Mouse (Mus musculus): ENCODE data around the gene Ndufs7.

The Ndufs7 gene

DNA sequence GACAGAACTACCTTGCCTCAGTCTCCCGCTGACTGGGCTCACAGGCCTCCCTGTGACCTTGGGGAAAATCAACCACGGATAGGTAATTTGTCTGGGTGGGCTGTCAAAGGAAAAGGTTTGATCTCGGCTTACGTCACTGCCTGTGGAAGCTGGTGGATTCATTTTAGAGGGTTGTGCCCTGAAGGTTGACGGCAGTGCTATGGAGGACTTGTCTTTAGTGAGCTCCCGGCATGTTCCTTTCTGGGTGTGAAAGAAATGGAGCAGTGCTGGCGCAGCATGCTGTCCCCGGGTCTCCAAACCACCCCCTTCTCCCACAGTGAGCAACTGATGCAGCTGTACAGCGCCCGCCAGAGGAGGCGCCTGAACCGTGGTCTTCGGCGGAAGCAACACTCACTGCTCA, 44.4 kb downstream of the Ndufs7 start:
- peak in 1 of 2 experiments; percentile 35 for DNase-seq (ENCODE audit: low spot score in 2 of 2)

DNA sequence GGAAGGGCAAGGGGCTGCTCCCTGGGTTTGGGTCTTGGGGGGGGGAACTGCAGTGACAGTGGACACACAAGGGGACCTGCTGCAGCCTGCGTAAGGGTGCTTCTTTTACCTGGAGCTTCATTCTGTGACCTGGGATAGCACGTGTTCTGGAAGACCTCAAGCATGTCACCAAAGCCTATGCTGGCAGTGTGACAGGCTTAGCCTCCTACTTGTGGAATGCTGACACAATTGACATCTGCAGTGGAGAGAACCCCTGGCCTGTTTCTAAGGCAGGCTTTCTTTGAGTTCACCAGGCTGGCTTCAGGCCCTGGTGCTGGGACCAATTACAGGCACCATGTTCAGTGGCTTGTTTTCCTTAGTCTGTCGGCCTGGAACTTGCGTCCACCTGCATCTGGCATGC, 45.4 kb downstream of the Ndufs7 start:
- DNase-seq (ENCODE audit: low spot score in 2 of 2): no peak

DNA sequence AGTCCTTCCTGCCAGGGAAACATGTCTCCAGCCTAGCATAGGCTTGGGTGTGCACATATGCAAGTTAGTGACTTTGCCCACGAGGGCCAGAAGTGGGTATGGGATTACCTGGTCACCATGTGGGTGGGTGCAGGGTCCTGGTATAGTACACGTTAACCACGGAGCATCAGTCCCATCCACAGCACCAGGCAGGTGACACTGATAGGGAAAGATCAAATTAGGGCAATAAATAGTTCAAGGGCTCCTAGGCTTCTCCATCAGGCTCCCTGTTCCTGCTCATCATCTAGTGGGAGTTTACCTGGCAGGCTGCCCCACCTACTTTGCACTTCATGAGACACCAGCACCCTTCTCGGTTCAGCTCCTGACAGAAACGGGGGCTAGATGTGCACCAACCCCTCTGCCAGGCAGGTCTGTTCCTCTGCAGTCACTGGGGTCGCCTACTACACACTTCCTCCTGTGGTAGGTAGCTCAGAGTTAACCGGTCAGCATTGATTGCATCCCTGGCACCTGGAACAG, 45.9 kb downstream of the Ndufs7 start:
- DNase-seq (ENCODE audit: low spot score in 2 of 2): peak in 1 of 2 experiments; percentile 18

DNA sequence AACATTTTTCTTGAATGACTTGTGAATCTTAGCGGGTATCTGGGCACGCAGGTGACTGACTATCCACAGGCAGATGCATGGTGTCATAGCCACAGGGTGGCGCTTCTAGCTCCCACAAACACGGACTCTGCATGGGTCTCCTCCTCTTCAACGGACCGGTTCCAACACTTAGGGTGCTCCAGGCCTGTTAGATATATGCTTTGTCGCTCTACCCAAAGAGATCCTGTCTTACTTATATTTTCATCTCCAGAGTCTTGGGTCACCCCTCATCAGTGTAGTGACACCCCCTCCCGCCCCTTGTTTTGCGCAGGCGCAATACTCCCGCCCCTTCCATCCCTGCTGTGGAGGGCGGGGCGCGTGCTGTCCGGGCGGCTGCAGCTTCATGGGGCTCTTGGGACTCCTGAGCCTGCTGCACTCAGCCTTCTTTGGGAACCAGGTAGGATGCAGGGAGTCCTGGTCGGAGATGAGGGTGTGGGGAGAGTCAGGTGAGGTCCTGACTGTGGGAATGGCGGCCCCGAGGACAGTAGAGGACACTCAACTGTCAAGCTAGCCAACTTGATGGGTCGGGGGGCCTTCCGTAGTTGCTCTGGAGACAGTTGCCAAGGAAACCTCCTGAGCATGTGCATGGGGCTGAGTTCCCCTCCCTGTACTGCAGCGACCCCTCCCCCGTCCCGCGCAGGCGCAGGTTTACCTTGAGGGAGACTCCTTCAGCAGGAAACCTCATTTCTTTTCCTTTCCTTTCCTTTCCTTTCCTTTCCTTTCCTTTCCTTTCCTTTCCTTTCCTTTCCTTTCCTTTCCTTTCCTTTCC, 46.9 kb downstream of the Ndufs7 start, which contains the start of gene Apc2:
TSS of gene Apc2 (plus strand) at position 360 of the 808 bp plus-strand sequence.
- peak; percentile 78 to 88 for DNase-seq (ENCODE audit: low spot score in 2 of 2)

DNA sequence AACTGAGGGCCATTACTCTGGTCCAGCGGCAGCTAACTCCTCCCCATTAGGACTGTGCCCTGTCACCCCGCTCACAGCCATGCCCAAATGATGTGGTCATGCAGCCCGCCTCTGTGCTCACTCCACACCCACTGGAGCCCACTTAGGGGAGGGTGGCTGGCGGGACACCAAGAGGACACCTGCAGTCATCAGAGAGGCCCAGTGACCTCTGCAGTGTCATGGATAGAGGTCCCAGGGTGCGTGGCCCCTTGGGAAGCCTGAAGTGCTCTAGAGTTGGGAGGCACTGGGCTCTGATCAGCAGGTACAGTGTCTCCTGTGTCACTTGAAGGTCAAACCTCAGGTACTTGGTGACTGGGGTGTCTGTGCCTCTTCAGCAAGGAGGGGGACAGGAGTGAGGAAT, 47.9 kb downstream of the Ndufs7 start:
- no peak for DNase-seq (ENCODE audit: low spot score in 2 of 2)

DNA sequence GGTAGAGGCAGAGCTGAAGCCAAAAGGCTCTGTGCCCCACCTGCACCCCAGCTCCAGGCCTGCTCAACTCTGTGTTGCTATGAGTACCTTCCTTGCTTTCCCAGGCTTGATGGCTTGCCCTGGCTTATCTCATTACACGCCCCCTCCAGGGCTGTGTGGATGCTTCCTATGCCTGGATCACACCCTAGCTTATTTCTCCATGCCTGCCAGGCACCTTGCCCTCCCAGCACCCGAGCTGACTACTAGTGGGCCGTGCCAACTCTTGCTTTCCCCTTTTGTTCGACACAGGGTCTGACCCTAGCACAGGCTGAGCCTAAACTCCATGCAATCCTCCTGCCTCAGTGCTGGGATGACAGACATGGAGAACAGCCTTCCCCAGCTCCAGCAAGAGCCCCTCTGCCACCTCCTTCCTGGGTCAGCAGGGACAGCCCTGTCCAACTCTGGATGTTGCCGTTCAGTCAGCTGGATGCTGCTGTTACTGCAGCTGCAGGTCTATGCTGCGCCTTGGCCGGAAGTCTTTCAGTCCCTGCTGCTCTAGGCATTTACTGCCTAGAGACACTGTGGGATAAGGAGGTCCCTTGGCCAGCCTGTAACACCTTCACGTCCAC, 48.7 kb downstream of the Ndufs7 start:
- DNase-seq (ENCODE audit: low spot score in 2 of 2): no peak

DNA sequence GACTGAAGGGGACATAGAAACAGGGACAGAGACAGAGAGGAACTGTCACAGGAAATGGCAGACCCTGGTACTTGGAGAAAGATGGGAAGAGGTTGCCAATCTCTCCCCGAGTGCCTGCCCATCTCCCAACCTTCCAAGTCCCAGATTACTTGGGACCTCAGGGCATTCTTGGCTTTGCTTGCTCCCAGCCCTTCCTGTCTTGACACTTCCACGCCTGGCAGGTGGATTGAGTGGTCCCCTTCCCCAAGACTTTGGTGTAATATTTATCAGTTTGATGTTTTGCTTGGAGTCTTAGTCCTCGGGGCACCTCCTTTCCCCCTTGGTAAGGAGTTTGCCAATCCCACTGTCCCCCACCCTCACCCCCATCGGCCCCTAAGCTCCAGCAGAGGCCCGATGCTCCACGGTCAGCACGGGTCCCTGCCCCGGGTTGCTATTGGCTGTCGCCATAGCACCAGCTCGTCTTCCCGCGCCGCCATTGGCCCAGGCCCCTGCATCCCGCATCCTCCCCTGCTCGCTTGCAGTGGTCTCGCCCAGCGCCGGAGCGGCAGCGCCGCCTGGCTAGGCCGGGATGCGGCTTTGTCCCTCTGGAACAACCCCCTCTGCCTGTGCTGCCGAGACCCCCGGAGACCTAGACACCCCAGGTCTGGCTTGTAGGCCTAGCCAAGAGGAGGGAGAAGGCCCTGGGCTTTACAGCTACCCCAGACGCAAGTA, 49.8 kb downstream of the Ndufs7 start:
- DNase-seq (ENCODE audit: low spot score in 2 of 2): peak; percentile 91 to 94

DNA sequence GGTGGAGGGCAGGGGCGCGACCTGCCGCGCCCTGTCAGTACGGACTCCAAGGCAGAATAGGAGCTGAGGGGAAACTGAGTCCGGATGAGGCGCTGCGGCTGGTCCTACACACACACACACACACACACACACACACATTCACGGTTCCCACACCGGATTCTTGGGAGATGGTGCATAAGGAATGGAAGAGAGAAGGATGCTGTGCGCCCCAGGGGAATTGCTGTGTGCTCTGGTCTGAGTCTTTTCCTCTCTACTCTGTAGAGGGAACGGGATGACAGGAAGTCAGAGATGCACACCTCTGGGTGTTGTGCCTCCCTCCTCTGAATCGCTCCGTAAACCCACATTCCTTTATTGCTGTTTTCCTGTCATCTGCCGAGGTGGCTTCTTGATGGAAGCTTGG, 50.4 kb downstream of the Ndufs7 start:
- no peak for DNase-seq (ENCODE audit: low spot score in 2 of 2)

DNA sequence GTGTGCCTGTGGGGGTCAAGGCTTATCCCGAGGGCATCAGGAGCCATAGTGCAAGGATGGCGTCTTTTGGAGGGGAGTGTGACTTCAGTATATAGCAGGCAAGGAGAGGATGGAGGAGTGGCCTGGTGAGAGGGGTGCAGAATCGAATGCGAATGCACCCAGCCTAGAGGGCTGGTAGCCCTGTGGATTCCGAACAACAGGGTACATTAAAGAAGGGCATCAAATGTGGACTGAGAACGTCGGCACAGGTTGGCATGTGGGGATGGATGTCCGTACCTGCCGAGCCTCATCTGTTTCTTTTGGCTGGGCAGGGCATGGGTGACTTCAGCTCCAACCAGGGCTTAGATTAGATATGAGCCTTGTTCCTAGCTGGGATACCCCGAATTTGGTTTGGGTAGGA, 50.9 kb downstream of the Ndufs7 start:
- no peak for DNase-seq (ENCODE audit: low spot score in 2 of 2)

DNA sequence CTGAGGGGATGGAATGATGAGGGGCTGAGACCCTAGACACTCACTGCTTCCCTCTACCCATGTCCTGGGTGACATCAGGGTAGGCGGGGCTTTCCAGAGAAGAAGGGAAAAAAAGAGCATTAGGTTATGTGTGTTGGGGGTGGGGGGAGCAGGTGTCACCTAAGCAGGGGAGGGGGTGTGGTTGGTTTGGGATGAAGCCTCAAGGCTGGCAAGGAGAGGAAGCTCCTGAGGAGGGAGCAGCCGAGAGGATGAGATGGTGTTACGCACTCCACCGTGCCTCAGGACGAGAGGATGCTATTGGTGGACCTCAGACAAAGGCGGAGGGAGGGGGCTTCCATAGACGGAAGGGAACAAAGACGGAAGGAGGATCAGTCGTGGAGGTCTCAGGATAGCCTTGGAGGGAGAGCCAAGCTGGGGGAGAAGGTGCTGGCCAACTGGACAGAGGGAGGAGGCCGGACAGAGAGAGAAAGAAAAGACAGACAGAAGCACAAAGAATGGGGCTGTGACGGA, 51.8 kb downstream of the Ndufs7 start:
- DNase-seq (ENCODE audit: low spot score in 2 of 2): no peak

DNA sequence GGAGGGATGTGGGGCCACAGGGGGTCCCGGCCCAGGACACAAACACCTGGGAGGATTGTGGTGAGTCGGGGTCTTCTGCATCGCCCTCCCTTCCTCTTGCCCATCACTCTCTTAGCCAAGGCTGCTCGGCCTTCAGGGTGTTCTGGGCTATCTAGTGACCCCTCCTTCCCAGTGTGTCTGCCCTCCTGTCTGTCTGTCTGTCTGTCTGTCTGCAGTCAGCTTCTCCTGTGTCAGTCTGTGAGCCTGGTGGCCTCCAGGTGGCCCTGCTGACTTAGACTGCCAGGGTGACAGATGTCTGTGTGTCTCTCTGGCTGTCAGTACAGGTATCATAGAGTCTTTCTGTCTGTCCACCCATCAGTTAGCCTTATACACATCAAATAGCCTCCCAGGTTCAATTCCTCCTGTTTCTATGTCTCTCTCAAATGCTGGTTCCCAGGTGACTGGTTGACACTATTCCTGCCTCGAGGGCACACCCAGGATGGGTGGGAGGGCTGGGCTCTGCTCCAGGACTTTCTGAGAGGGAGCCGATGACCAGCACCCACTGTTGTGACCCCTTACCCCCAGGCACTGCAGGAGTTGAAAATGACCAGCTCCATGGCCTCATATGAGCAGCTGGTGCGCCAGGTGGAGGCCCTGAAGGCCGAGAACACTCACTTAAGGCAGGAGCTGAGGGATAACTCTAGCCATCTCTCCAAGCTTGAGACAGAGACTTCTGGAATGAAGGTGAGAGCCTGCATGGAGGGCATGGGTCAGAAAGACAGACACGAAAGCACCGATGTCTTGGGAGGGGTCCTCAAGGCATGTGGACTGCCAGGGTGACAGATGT, 52.5 kb downstream of the Ndufs7 start:
- DNase-seq (ENCODE audit: low spot score in 2 of 2): no peak

DNA sequence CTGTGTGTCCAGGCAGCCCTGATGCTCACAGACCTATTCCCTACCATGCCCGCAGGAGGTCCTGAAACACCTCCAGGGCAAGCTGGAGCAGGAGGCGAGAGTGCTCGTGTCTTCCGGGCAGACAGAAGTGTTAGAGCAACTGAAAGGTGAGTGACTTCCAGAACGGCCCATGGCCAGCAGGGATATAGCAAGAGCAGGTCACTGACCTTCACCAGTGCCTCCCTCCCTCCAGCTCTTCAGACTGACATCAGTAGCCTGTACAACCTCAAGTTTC, 53.1 kb downstream of the Ndufs7 start:
- no peak for DNase-seq (ENCODE audit: low spot score in 2 of 2)

DNA sequence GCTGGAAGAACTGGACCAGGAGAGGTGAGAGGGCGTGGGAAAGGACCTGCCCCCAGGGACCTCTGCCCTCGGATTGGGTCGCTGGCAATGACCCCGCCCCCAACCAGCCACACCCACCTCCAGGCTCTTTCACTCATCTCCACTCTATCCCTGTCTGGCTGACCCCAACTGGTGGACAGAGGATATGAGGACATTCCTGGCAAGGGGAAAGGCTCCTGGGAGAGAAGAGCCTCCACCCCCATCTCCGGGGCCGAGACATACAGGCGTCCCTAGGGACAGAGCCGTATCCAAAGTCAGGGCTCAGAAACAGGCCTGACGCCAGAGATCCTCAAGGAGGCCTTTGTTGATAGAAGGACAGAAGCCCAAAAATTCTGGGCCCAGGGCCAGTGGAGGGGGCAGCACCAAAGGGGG, 53.6 kb downstream of the Ndufs7 start:
- no peak for DNase-seq (ENCODE audit: low spot score in 2 of 2)

DNA sequence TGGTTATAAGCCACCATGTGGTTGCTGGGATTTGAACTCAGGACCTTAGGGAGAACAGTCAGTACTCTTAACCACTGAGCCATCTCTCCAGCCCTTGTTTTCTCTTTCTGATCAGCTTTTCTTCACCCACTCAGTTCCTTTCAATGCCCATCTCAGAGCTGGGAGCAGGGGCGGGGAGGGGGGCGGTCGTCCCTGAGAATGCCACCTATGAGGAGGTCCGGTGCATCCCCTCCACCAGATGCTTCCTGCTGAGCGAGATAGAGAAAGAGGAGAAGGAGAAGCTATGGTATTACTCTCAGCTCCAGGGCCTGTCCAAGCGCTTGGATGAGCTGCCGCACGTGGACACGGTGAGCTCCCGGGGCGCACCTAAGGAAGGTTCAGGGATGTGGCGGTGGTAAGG, 55.5 kb downstream of the Ndufs7 start:
- DNase-seq (ENCODE audit: low spot score in 2 of 2): no peak

DNA sequence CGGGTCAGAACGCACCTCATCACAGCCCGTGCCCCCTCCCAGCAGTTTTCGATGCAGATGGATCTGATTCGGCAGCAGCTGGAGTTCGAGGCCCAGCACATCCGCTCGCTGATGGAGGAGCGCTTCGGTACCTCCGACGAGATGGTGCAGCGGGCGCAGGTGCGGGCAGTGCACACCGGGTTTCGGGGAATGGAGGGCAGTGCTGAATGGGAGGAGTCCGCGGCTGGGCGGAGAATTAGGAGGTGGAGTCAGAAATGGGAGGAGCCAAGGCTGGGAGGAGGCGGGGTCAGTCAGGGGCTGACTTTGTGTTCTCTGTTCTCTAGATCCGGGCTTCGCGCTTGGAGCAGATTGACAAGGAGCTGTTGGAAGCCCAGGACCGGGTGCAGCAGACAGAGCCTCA, 55.9 kb downstream of the Ndufs7 start:
- DNase-seq (ENCODE audit: low spot score in 2 of 2): no peak

All from right cerebral cortex, adult 2 months (tissue).